Comparison of ENCODE assay signal across 1 mouse cellular context in the genomic region with DNA sequence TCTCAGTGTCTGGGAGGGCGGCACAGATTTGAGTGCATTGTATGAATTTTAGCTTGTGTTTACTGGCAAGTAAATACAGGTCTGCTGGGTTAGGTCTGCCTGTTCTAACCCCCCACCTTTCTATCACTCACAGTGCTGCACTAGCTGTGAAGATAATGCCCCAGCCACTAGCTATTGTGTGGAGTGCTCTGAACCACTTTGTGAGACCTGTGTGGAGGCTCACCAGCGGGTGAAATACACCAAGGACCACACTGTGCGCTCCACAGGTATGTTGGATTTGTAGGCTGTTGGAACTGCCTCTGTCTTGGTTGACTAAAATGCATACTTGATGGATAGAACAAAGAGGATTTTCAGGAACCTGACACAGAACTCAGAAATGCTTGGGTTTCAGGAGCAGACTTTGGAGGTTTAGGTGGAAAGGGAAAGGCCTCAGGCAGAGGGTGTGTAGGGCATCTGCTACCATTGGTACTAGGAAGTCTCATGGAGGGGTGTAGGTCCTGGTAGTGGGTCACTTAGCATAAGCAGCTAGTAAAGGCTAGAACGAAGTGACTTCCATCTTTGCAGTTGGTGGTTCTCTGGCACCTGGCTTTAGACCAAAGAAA.
TF ChIP-seq lines count a peak whose summit lies in the region.

No protein-coding gene starts in this region.

TF ChIP-seq in MEL, 35 proteins besides CTCF, POLR2A, EP300 and RAD21:
- TF ChIP-seq UBTF (IDR thresholded peaks at IDR 0.05; ENCODE audit: borderline replicate concordance, insufficient read depth, low read depth, low read length) (no peak), MAX (IDR thresholded peaks at IDR 0.05; ENCODE audit: low read length) (no peak), MEF2A (IDR thresholded peaks at IDR 0.05; ENCODE audit: extremely low read depth, insufficient replicate concordance, low read depth, low read length, poor library complexity, severe bottlenecking) (no peak), HCFC1 (IDR thresholded peaks at IDR 0.05; ENCODE audit: low read depth, low read length) (no peak), MAZ (IDR thresholded peaks at IDR 0.05; ENCODE audit: low read depth, low read length) (no peak), USF1 (IDR thresholded peaks at IDR 0.05; ENCODE audit: low read depth, low read length) (no peak), KAT2A (conservative IDR thresholded peaks at IDR 0.05; ENCODE audit: low read depth, low read length) (no peak), GATA1 (IDR thresholded peaks at IDR 0.05; ENCODE audit: low read depth, low read length) (no peak), E2F4 (IDR thresholded peaks at IDR 0.05; ENCODE audit: borderline replicate concordance, low read depth, low read length) (no peak), TAL1 (IDR thresholded peaks at IDR 0.05; ENCODE audit: low read length) (no peak), MYB (IDR thresholded peaks at IDR 0.05; ENCODE audit: low read depth, low read length) (no peak), ZKSCAN1 (IDR thresholded peaks at IDR 0.05; ENCODE audit: low read depth, low read length) (no peak), ZMIZ1 (IDR thresholded peaks at IDR 0.05; ENCODE audit: low read depth, low read length) (no peak), MXI1 (IDR thresholded peaks at IDR 0.05; ENCODE audit: low read depth, low read length) (no peak), TBP (IDR thresholded peaks at IDR 0.05; ENCODE audit: low read depth, low read length) (no peak)
